8 mouse cellular contexts compared by ENCODE assay signal in genomic region chr15:7130691-7131225, GRCm38 (mm10). TPM values are rescaled to one million over a fixed set of nuclear protein-coding genes. Genes with fewer than 3 reads are reported as not detected.
DNase-seq lines count a peak whose midpoint lies in the region; ATAC-seq and TF ChIP-seq lines count a peak whose summit lies in the region.

No protein-coding gene starts in this region.

- CTCF ChIA-PET in Patski (lab: Charles Lee) = interaction anchor here (1.1 to 1.5 kb wide), 3 partner anchors 10 to 110 kb away, joined by 3 to 5 read pairs (median 4); no protein-coding TSS in a partner anchor

- 62% methylated on average over 7 of the region's 7 CpGs for WGBS in cerebellum, adult 2 months
- 28% methylated on average over 7 of the region's 7 CpGs for WGBS in hindbrain, embryonic 10.5 days
- 23% methylated on average over 7 of the region's 7 CpGs for WGBS in liver, postnatal 0 days (ENCODE audit: insufficient replicate concordance)

- no peaks in the 10 kb centered on the region for H3K4me1 ChIP-seq in cerebellum, adult 2 months (ENCODE audit: control insufficient read depth, insufficient read depth, low read length)
- peaks cover 28% of the 10 kb centered on the region for H3K4me1 ChIP-seq in hindbrain, embryonic 10.5 days (replicated peaks)
- H3K4me1 ChIP-seq in liver, postnatal 0 days (ENCODE audit: insufficient read depth) = peaks cover 2% of the 10 kb centered on the region; the same call in 1 of the 2 replicates

- POLR2A ChIA-PET in Patski (lab: Charles Lee) = interaction anchor here (0.8 to 1.3 kb wide), 2 partner anchors 17 to 221 kb away, joined by 3 to 4 read pairs; no protein-coding TSS in a partner anchor

- peak overlapping the region; percentile 77 for H3K4me2 ChIP-seq in liver, postnatal 0 days (ENCODE audit: low read depth, low read length)

- H3K9ac ChIP-seq in liver, postnatal 0 days (replicated peaks) = peak overlapping the region; percentile 88

- no peak for TF ChIP-seq POLR2A in cerebellum, adult 2 months (IDR thresholded peaks at IDR 0.05; ENCODE audit: borderline replicate concordance, insufficient read depth, low read length)

- intact Hi-C loops in left cerebral cortex, postnatal 25 days (cut with DNase I) = no loop called here

- DNase-seq in cerebellum, adult 2 months = no peak
- DNase-seq in cerebellum, adult 9-10 months = no peak
- DNase-seq in Patski (ENCODE audit: low read depth, low spot score) = no peak
- no peak for DNase-seq in hindbrain, embryonic 10.5 days (ENCODE audit: low spot score)
- DNase-seq in liver, postnatal 0 days = no peak
- no peak for DNase-seq in left cerebral cortex, postnatal 25 days (ENCODE audit: low spot score in 2 of 2)
- DNase-seq in spleen, postnatal 14 days (ENCODE audit: low spot score in 2 of 2) = no peak
- DNase-seq in urinary bladder, postnatal 25 days (ENCODE audit: low spot score) = no peak

- no peaks in the 10 kb centered on the region for H3K27me3 ChIP-seq in cerebellum, adult 2 months (ENCODE audit: control insufficient read depth, insufficient read depth, low read length)
- no peaks in the 10 kb centered on the region for H3K27me3 ChIP-seq in Patski
- peaks cover 28% of the 10 kb centered on the region for H3K27me3 ChIP-seq in hindbrain, embryonic 10.5 days (ENCODE audit: insufficient read depth, poor library complexity, severe bottlenecking)
- H3K27me3 ChIP-seq in liver, postnatal 0 days (ENCODE audit: insufficient read depth, low read length) = peaks cover 14% of the 10 kb centered on the region; the same call in 1 of the 2 replicates

- in situ Hi-C loops in Patski (cut with MboI; ENCODE audit: low pct_unique_long_range_greater_than_20kb) = loop anchor here (5.0 kb wide), 2 partner anchors 87 to 213 kb away; no protein-coding TSS in a partner anchor

- no peak overlapping the region for H3K27ac ChIP-seq in cerebellum, adult 2 months (ENCODE audit: insufficient read depth, low read length)
- H3K27ac ChIP-seq in hindbrain, embryonic 10.5 days = no peak overlapping the region
- peak overlapping the region; percentile 97 for H3K27ac ChIP-seq in liver, postnatal 0 days (ENCODE audit: low read depth)

- peak overlapping the region; percentile 18 for H3K4me3 ChIP-seq in cerebellum, adult 2 months (replicated peaks; ENCODE audit: insufficient read depth, low read depth, low read length)
- peak overlapping the region; percentile 63 for H3K4me3 ChIP-seq in hindbrain, embryonic 10.5 days
- peak overlapping the region; percentile 80 for H3K4me3 ChIP-seq in liver, postnatal 0 days (ENCODE audit: low read depth, low read length)

- TF ChIP-seq EP300 in liver, postnatal 0 days (IDR thresholded peaks at IDR 0.05; ENCODE audit: low read depth) = no peak

- no peak for TF ChIP-seq CTCF in cerebellum, adult 2 months (IDR thresholded peaks at IDR 0.05; ENCODE audit: borderline replicate concordance, insufficient read depth, low read depth, low read length)
- peak; percentile 8 for TF ChIP-seq CTCF in Patski (IDR thresholded peaks at IDR 0.05)
- TF ChIP-seq CTCF in liver, postnatal 0 days (IDR thresholded peaks at IDR 0.05; ENCODE audit: low read depth) = no peak

- H3K36me3 ChIP-seq in hindbrain, embryonic 10.5 days = no peaks in the 10 kb centered on the region
- H3K36me3 ChIP-seq in liver, postnatal 0 days (replicated peaks; ENCODE audit: insufficient read depth, low read length) = 0 out of 2 replicates have a peak, but pooled peaks cover 3% of the 10 kb centered on the region

- H3K9me3 ChIP-seq in hindbrain, embryonic 10.5 days = no peaks in the 10 kb centered on the region
- H3K9me3 ChIP-seq in liver, postnatal 0 days (ENCODE audit: low read length) = no peaks in the 10 kb centered on the region

- no peak for ATAC-seq in Patski
- peak; percentile 46 for ATAC-seq in liver, postnatal 0 days

RNA-seq across cellular contexts. Expression of gene Lifr, which starts 40.3 kb away (rescaled TPM):
- 18.7 and 19.9 TPM in 2 replicates for polyA plus RNA-seq in cerebellum, adult 2 months (2012; rRNA removed)
- 47.1 TPM for polyA plus RNA-seq in Patski (2021)
- polyA plus RNA-seq in hindbrain, embryonic 10.5 days (2016; fragmentation: Nextera tagmentation; extraction: Ambion mirVana) = 11.0 and 13.4 TPM in 2 replicates
- polyA plus RNA-seq in liver, postnatal 0 days (2015; fragmentation: Nextera tagmentation; extraction: Ambion mirVana) = 49.1 and 51.4 TPM in 2 replicates
- total RNA-seq in left cerebral cortex, postnatal 25 days (2021) = 10 to 100 TPM; 43.4 to 48.2 TPM

Comparison
In these comparisons a context has a peak if more than half of its experiments do, and no peak if none do; other contexts are left out.
1. H3K4me3 ChIP-seq: peak in every context shown above with its lines; median percentile 80 in liver, postnatal 0 days; 63 in hindbrain, embryonic 10.5 days; 18 in cerebellum, adult 2 months.